Mouse (Mus musculus) cerebellum, adult 2 months (tissue): ENCODE measurements at regions not wholly inside any gene's neighbourhood (a gene's known extent, or its start where the extent isn't known, plus 50 kb on each side); places are given as distances from the start of the nearest gene placed in this dataset.

Experiments
- CTCF ChIP-seq: fragments of 200-500 bp; IDR thresholded peaks from 2 replicates; pipeline ENCODE4 v1.5.1; 2011; ENCODE audit warnings: low read depth, mild to moderate bottlenecking, control low read depth, low read length, moderate library complexity, borderline replicate concordance; ENCODE audit not compliant: insufficient read depth
- POLR2A ChIP-seq: fragments of 200-500 bp; IDR thresholded peaks from 2 replicates; pipeline ENCODE4 v1.6.1; 2011; ENCODE audit warnings: low read length, control low read depth, borderline replicate concordance; ENCODE audit not compliant: insufficient read depth

GRCm38 (mm10) chr14:21916671-21917070, 67.9 kb upstream of the Comtd1 start:
- TF ChIP-seq CTCF (no peak), POLR2A (no peak)
